Mouse (Mus musculus) stomach, embryonic 14.5 days (tissue): ENCODE results near the gene Tbx21. TPM values are rescaled to one million over a fixed set of nuclear protein-coding genes. Genes with fewer than 3 reads are reported as not detected.

Experiments used
- ATAC-seq: fragments of 200-750 bp; cut with Nextera tagmentation; 2 replicates; pipeline ENCODE4 v1.8.0; 2017; ENCODE audit warnings: low read depth, moderate TSS enrichment; ENCODE audit not compliant: insufficient number of reproducible peaks, insufficient read depth, low FRiP score
- H3K27ac ChIP-seq: fragments of 300-500 bp; sonication (generic); 2 replicates; pipeline ENCODE4 v1.5.1; 2014; ENCODE audit warnings: mild to moderate bottlenecking, low read length, moderate library complexity, mixed read lengths
- H3K27me3 ChIP-seq: fragments of 300-500 bp; sonication (generic); 2 replicates; pipeline ENCODE4 v1.6.1; 2014; ENCODE audit warnings: low read length, control low read depth, mixed read lengths; ENCODE audit not compliant: control insufficient read depth, insufficient read depth
- H3K36me3 ChIP-seq: fragments of 300-500 bp; sonication (generic); 2 replicates; pipeline ENCODE4 v1.6.1; 2014; ENCODE audit warnings: mild to moderate bottlenecking, control low read depth, low read length, moderate library complexity, mixed read lengths; ENCODE audit not compliant: control insufficient read depth, insufficient read depth
- H3K4me1 ChIP-seq: fragments of 300-500 bp; sonication (generic); 2 replicates; pipeline ENCODE4 v1.6.1; 2014; ENCODE audit warnings: low read length, control low read depth, mixed read lengths; ENCODE audit not compliant: control insufficient read depth, insufficient read depth
- H3K4me2 ChIP-seq: fragments of 300-500 bp; sonication (generic); replicated peaks from 2 replicates; pipeline ENCODE4 v1.6.1; 2014; ENCODE audit warnings: low read depth, low read length, control low read depth
- H3K4me3 ChIP-seq: fragments of 300-500 bp; sonication (generic); 2 replicates; pipeline ENCODE4 v1.5.1; 2014; ENCODE audit warnings: low read depth, low read length, control low read depth
- H3K9ac ChIP-seq: fragments of 300-500 bp; sonication (generic); replicated peaks from 2 replicates; pipeline ENCODE4 v1.6.1; 2014; ENCODE audit warnings: low read depth, mild to moderate bottlenecking, control low read depth, low read length, moderate library complexity, mixed read lengths
- H3K9me3 ChIP-seq: fragments of 300-500 bp; sonication (generic); 2 replicates; pipeline ENCODE4 v1.6.1; 2016; ENCODE audit warnings: low read depth, low read length, control low read depth; ENCODE audit not compliant: control insufficient read depth
- WGBS: fragments of 180-500 bp; shearing (Covaris S2); extraction: QIAGEN DNeasy Blood & Tissue Kit; methylation state at CpG from one replicate; pipeline ENCODE4 v1.1.7; 2014; 5-methylcytosine and 5-hydroxymethylcytosine counted together
- polyA plus RNA-seq: library from polyadenylated mRNA; unstranded; fragments of >200 nt; fragmentation: Nextera tagmentation; extraction: Ambion mirVana; gene quantifications from 2 replicates; pipeline ENCODE4 v1.2.1, GENCODE M21; 2014

Gene Tbx21
- polyA plus RNA-seq, 1 experiment from 2014 or later = not detected

DNA sequence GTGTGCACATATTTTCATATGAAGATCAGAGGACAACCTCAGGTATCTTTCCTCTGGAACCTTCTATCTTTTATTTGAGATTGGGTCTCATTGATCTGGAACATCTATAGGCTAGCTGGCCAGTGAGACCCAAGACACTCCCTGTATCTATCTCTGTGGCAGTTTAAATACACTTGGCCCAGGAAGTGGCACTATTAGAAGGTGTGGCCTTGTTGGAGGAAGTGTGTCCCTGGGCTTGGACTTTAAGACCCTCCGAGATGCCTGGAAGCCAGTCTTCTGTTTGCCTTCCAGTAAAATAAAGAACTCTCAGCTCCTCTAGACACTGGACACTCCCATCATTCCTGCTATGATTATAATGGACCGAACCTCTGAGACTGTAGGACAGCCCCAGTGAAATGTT is 45.4 kb downstream of the Tbx21 start:
- Histone ChIP-seq H3K9me3 (no peaks in the 10 kb centered on the region), H3K36me3 (no peaks in the 10 kb centered on the region; the same call in 1 of the 2 replicates), H3K4me2 (no peak overlapping the region), H3K27ac (no peak overlapping the region), H3K4me1 (no peaks in the 10 kb centered on the region), H3K4me3 (no peak overlapping the region), H3K9ac (no peak overlapping the region), H3K27me3 (no peaks in the 10 kb centered on the region)
- ATAC-seq = no peak
- 76% methylated on average over 2 of the region's 2 CpGs for WGBS

DNA sequence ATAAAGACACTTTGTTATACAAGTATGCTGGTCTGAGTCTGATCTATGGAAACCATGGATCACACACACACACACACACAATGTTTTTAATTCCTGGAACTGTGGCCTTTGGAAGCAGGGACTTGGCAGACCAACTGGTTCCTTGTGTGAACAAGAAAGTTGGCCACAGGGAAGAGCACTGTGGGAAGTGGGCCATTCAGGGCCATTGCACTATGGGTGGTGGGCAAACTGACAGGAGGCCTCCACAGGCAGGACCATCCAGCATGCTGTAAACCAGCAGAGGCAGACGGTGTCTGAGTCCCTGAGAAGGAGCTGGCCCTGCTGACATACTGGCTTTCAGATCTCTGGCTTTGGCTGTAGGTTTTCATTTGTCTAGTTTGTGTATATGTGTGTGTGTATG is 45.8 kb downstream of the Tbx21 start:
- no peaks in the 10 kb centered on the region for H3K4me1 ChIP-seq
- ATAC-seq = no peak
- H3K27ac ChIP-seq = no peak overlapping the region
- no peaks in the 10 kb centered on the region for H3K27me3 ChIP-seq
- no peak overlapping the region for H3K4me3 ChIP-seq
- 61% methylated on average over 1 of the region's 1 CpGs for WGBS
- no peaks in the 10 kb centered on the region; the same call in 1 of the 2 replicates for H3K36me3 ChIP-seq
- no peaks in the 10 kb centered on the region for H3K9me3 ChIP-seq
- no peak overlapping the region for H3K9ac ChIP-seq
- no peak overlapping the region for H3K4me2 ChIP-seq

DNA sequence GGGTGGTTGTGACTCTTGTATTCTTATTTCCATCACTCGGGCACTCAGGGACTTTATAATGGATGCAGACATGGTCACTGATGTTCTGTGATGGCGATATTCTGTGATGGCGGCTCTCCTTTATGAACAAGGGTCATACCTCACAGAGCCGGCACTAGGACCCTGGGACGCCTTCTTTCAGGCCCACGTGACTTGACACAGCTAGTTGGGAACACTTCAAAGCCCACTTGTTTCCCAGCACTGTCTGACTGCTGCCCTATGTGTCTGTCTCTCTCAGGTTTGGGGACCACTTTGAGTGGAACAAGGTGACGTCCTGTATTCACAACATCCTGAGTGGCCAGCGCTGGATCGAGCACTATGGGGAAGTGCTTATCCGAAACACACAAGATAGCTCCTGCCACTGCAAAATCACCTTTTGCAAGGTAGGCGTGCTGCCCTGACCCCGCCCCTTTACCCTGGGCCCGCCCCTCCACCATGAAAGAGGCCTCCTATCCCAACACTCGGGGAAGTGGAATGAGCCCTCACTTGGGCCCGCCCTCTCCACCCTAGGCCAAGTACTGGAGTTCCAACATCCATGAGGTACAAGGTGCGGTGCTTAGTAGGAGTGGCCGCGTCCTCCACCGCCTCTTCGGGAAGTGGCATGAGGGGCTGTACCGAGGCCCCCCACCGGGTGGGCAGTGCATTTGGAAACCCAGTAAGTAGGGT is 48.3 kb downstream of the Tbx21 start:
- 51% methylated on average over 22 of the region's 22 CpGs for WGBS
- no peaks in the 10 kb centered on the region; the same call in 1 of the 2 replicates for H3K36me3 ChIP-seq
- H3K27me3 ChIP-seq = no peaks in the 10 kb centered on the region
- H3K9ac ChIP-seq = no peak overlapping the region
- no peak overlapping the region for H3K4me2 ChIP-seq
- no peaks in the 10 kb centered on the region for H3K9me3 ChIP-seq
- no peak overlapping the region for H3K4me3 ChIP-seq
- ATAC-seq = no peak
- no peaks in the 10 kb centered on the region for H3K4me1 ChIP-seq
- no peak overlapping the region for H3K27ac ChIP-seq

DNA sequence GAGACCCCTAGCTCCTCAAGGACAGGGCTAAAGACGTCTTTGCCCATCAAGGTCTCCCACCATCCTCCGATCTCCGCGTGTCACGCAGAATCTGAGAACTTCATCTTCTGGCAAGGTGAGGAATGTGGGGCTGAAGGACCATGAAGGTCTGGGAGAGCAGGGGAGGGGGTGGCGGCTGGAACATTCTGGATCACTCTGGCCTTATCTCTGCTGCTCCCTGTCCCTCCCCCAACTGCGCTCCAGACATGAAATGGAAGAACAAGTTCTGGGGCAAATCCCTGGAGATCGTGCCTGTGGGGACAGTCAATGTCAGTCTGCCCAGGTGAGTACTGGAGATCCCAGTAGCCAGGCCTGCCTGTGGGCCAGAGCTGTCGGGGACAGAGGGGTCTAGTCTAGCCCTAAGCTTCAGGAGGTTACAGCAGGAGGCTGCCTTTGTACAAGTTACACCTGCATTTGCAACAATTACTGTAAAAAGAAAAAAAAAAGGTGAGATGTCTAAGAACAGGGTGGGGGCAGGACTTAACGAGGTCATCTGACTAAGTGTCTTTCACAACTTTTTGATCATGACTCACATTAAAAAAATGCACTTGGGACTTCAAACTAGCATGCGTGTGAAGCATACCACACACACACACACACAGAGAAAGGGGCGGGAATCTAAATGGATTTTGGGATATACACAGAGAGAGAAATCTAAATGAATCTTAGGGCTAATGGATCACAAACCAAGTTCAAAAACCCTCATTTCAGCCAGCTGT is 49.4 kb downstream of the Tbx21 start:
- Histone ChIP-seq H3K4me1 (no peaks in the 10 kb centered on the region), H3K9me3 (no peaks in the 10 kb centered on the region), H3K27me3 (no peaks in the 10 kb centered on the region), H3K9ac (no peak overlapping the region), H3K27ac (no peak overlapping the region), H3K4me3 (no peak overlapping the region), H3K4me2 (no peak overlapping the region), H3K36me3 (no peaks in the 10 kb centered on the region; the same call in 1 of the 2 replicates)
- ATAC-seq = no peak
- WGBS = 82% methylated on average over 12 of the region's 12 CpGs

DNA sequence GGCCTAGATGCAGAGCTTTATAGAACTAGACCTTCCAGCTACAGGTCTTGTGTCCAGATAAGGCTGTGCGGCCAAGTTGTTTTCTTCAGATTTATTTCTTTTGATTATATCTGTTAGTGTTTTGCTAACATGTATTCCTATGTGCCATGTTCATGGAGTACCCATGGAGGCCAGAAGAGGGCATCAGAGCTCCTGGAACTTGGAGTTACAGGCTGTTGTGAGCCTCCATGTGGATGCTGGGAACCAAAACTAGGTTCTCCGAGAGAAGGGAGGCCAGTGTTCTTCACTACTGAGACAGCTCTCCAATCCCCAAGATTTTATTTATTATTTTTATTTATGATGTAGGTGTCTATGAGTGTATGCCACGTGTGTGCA is 51.2 kb downstream of the Tbx21 start:
- H3K27me3 ChIP-seq = no peaks in the 10 kb centered on the region
- no peaks in the 10 kb centered on the region for H3K4me1 ChIP-seq
- ATAC-seq = no peak
- H3K36me3 ChIP-seq = no peaks in the 10 kb centered on the region; the same call in 1 of the 2 replicates
- no peaks in the 10 kb centered on the region for H3K9me3 ChIP-seq
- H3K4me3 ChIP-seq = no peak overlapping the region
- H3K4me2 ChIP-seq = no peak overlapping the region
- H3K9ac ChIP-seq = no peak overlapping the region
- WGBS = 84% methylated on average over 3 of the region's 3 CpGs
- no peak overlapping the region; the same call in 1 of the 2 replicates for H3K27ac ChIP-seq

DNA sequence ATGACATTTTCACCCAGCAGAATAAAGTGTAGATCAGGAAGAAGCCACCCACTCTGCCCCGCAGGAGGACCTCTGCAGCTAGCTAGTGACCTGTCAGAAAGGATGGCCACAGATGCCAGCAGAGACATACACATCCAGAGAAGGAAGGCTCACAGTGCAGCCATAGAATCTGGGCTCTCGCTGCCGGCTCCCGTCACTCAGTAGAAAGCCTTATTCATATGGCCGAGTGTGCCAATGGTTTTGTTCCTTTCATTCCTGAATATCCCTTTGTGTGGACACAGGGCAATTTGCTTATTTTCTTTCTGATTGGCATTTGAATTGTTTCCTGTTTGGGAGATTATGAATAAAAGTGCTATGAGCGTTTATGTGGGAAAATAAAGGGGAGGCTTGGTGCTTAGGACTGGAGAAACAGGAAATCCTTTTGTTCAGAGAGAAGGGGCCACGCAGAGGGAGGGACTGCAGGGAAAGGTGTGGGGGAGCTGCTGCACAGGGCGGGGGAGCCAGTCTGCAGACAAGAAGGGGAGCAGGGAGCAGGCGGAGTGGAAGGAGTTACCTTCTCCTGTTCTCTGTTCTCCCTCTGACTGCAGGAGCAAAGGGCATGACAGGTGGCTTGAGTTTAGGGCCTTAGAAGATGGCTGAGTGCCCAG is 51.7 kb downstream of the Tbx21 start:
- no peak overlapping the region; the same call in 1 of the 2 replicates for H3K27ac ChIP-seq
- 50% methylated on average over 9 of the region's 9 CpGs for WGBS

DNA sequence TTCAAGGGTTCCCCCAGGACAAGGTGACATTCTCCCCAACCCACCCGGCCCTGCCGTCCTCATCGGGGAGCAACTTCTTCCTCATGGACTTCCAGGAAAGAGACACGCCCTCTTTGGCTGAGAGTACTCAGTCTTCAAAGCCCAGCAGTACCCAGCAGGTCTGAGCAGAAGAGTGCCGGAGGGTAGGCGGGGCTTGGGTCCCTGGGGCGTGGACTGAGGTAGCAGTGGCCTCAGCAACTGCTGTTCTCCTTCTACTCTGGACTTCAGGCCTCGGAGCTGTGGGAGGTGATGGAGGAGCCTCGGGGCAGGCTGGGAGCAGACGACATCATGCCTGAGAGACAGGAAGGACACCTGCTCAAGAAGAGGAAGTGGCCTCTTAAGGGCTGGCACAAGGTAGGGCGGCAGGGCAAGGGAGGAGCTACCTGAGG is 62.9 kb downstream of the Tbx21 start:
- Histone ChIP-seq H3K4me2 (peak overlapping the region; percentile 95), H3K9ac (no peak overlapping the region), H3K4me3 (no peak overlapping the region), H3K36me3 (peaks cover 42% of the 10 kb centered on the region), H3K27me3 (no peaks in the 10 kb centered on the region), H3K27ac (no peak overlapping the region), H3K9me3 (no peaks in the 10 kb centered on the region), H3K4me1 (peaks cover 19% of the 10 kb centered on the region)
- WGBS = 13% methylated on average over 11 of the region's 11 CpGs
- peak; percentile 34; the same call in 1 of the 2 replicates for ATAC-seq

More for the DNA sequence above, 51.7 kb downstream of the Tbx21 start:
- no peak overlapping the region for H3K4me2 ChIP-seq
- H3K4me1 ChIP-seq = no peaks in the 10 kb centered on the region
- H3K4me3 ChIP-seq = no peak overlapping the region
- H3K36me3 ChIP-seq = no peaks in the 10 kb centered on the region; the same call in 1 of the 2 replicates
- no peak for ATAC-seq
- H3K9me3 ChIP-seq = no peaks in the 10 kb centered on the region
- H3K9ac ChIP-seq = no peak overlapping the region
- H3K27me3 ChIP-seq = no peaks in the 10 kb centered on the region

DNA sequence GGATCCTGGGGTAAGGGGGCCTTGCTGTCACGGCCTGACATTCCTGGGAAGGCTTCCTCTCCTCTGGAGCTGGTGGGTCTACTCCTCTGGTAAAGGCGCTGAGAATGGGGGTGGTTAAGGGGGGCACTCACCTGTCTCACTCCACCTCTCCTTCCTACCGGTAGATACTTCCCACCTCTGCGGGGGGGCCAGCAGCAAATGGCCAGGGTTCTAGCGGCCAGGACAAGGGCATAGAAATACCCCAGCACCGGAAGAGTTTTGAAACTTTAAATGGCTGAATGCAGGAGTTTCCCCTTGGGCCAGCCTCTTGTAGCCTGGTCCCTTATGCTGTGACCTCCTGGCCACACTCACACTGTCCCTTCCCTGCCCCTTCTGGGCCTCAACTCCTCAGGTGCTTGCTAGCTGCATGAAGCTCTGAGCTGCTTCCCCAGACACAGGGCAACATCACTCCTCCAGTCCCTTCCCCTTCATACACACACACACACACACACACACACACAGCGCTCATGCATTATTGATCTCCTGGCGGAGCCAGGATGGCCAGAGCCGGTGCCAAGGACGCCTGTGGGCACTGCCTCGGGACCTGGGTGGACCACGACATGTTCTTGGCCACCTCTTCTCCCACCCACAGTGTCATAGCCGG is 64.1 kb downstream of the Tbx21 start:
- Histone ChIP-seq H3K9me3 (no peaks in the 10 kb centered on the region), H3K27ac (peak overlapping the region; percentile 33; the same call in 1 of the 2 replicates), H3K4me1 (peaks cover 19% of the 10 kb centered on the region), H3K4me2 (peak overlapping the region; percentile 95), H3K9ac (peak overlapping the region; percentile 83), H3K36me3 (peaks cover 40% of the 10 kb centered on the region), H3K27me3 (no peaks in the 10 kb centered on the region), H3K4me3 (peak overlapping the region; percentile 72)
- WGBS = 21% methylated on average over 13 of the region's 13 CpGs
- ATAC-seq = no peak
